In genomic region chr10:84405135-84405776, GRCm38 (mm10) we compare ENCODE assay signal across 21 mouse cellular contexts. TPM values are rescaled to one million over a fixed set of nuclear protein-coding genes. Genes with fewer than 3 reads are reported as not detected.
DNase-seq lines count a peak whose midpoint lies in the region; ATAC-seq lines count a peak whose summit lies in the region.
"Had no signal": no experiment of that assay in that cellular context is flagged by ENCODE, and none has a peak within 500 bp of the region (broad histone marks: within the 10 kb centered on the region; RNA-seq: fewer than 3 reads in every experiment).

No protein-coding gene starts in this region.

- H3K4me1 ChIP-seq in hindbrain, embryonic 15.5 days (replicated peaks) = peaks cover 41% of the 10 kb centered on the region
- peaks cover 19% of the 10 kb centered on the region for H3K4me1 ChIP-seq in hindbrain, embryonic 16.5 days (ENCODE audit: control insufficient read depth, insufficient read depth, low read depth, low read length)
- H3K4me1 ChIP-seq in midbrain, embryonic 10.5 days = peaks cover 55% of the 10 kb centered on the region
- peaks cover 26% of the 10 kb centered on the region for H3K4me1 ChIP-seq in midbrain, embryonic 11.5 days (ENCODE audit: control insufficient read depth, insufficient read depth, low read length)
- peaks cover 57% of the 10 kb centered on the region for H3K4me1 ChIP-seq in embryonic facial prominence, embryonic 10.5 days

- no peak for ATAC-seq in hindbrain, embryonic 15.5 days (ENCODE audit: low FRiP score, low read depth)
- ATAC-seq in hindbrain, embryonic 16.5 days = no peak
- ATAC-seq in midbrain, embryonic 11.5 days (ENCODE audit: low FRiP score) = no peak
- ATAC-seq: lung, postnatal 0 days had no signal

- no peak overlapping the region for H3K9ac ChIP-seq in hindbrain, embryonic 15.5 days
- no peak overlapping the region for H3K9ac ChIP-seq in hindbrain, embryonic 16.5 days (ENCODE audit: low read depth, low read length)
- no peak overlapping the region for H3K9ac ChIP-seq in midbrain, embryonic 11.5 days (ENCODE audit: low read length)
- H3K9ac ChIP-seq: heart, embryonic 12.5 days had no signal

- DNase-seq in cerebellum, adult 11-12 months = peak; percentile 12
- DNase-seq in cerebellum, postnatal 25 days = no peak
- no peak for DNase-seq in midbrain, embryonic 10.5 days (ENCODE audit: low spot score)
- no peak for DNase-seq in midbrain, embryonic 11.5 days (ENCODE audit: low spot score, missing footprints)
- DNase-seq in embryonic facial prominence, embryonic 10.5 days (ENCODE audit: low spot score) = peak; percentile 33
- no peak for DNase-seq in testis, postnatal 14 days (ENCODE audit: low spot score)
- DNase-seq: cerebellum, adult 9-11 months; gastrocnemius, postnatal 10 days; heart, adult 11 months; heart, postnatal 14 days; kidney, adult 8-10 months; left cerebral cortex, postnatal 4 days; liver; retina, postnatal 1 day; thymus, postnatal 14 days had no signal

- WGBS in hindbrain, embryonic 15.5 days = 61% methylated on average over 8 of the region's 8 CpGs
- WGBS in hindbrain, embryonic 16.5 days = 51% methylated on average over 8 of the region's 8 CpGs
- WGBS in midbrain, embryonic 10.5 days = 44% methylated on average over 8 of the region's 8 CpGs
- WGBS in midbrain, embryonic 11.5 days = 33% methylated on average over 8 of the region's 8 CpGs
- 59% methylated on average over 8 of the region's 8 CpGs for WGBS in embryonic facial prominence, embryonic 10.5 days

- H3K36me3 ChIP-seq in hindbrain, embryonic 15.5 days = no peaks in the 10 kb centered on the region
- H3K36me3 ChIP-seq in hindbrain, embryonic 16.5 days (ENCODE audit: control insufficient read depth, insufficient read depth, low read length) = no peaks in the 10 kb centered on the region
- H3K36me3 ChIP-seq in midbrain, embryonic 10.5 days = peaks cover 71% of the 10 kb centered on the region
- H3K36me3 ChIP-seq in midbrain, embryonic 11.5 days (ENCODE audit: control insufficient read depth, insufficient read depth, low read length) = no peaks in the 10 kb centered on the region
- H3K36me3 ChIP-seq in embryonic facial prominence, embryonic 10.5 days (replicated peaks) = peaks cover 64% of the 10 kb centered on the region
- H3K36me3 ChIP-seq: G1E had no signal

- no peaks in the 10 kb centered on the region for H3K9me3 ChIP-seq in hindbrain, embryonic 15.5 days
- no peaks in the 10 kb centered on the region for H3K9me3 ChIP-seq in hindbrain, embryonic 16.5 days (ENCODE audit: control insufficient read depth, low read length)
- H3K9me3 ChIP-seq in midbrain, embryonic 10.5 days (replicated peaks) = no peaks in the 10 kb centered on the region
- no peaks in the 10 kb centered on the region for H3K9me3 ChIP-seq in midbrain, embryonic 11.5 days (ENCODE audit: control insufficient read depth, low read length)
- H3K9me3 ChIP-seq in embryonic facial prominence, embryonic 10.5 days = no peaks in the 10 kb centered on the region
- H3K9me3 ChIP-seq: heart, embryonic 12.5 days had no signal

- no peak overlapping the region for H3K4me2 ChIP-seq in hindbrain, embryonic 15.5 days
- H3K4me2 ChIP-seq in hindbrain, embryonic 16.5 days (ENCODE audit: low read length) = no peak overlapping the region
- H3K4me2 ChIP-seq in midbrain, embryonic 11.5 days = no peak overlapping the region
- H3K4me2 ChIP-seq: heart, embryonic 12.5 days had no signal

- H3K27me3 ChIP-seq in hindbrain, embryonic 15.5 days = no peaks in the 10 kb centered on the region
- no peaks in the 10 kb centered on the region for H3K27me3 ChIP-seq in hindbrain, embryonic 16.5 days (replicated peaks; ENCODE audit: control insufficient read depth, insufficient read depth, low read length)
- H3K27me3 ChIP-seq in midbrain, embryonic 10.5 days (ENCODE audit: low read depth, poor library complexity, severe bottlenecking) = no peaks in the 10 kb centered on the region
- H3K27me3 ChIP-seq in midbrain, embryonic 11.5 days (ENCODE audit: control insufficient read depth, insufficient read depth, low read length) = no peaks in the 10 kb centered on the region
- H3K27me3 ChIP-seq in embryonic facial prominence, embryonic 10.5 days (replicated peaks; ENCODE audit: low read depth, poor library complexity, severe bottlenecking) = no peaks in the 10 kb centered on the region
- H3K27me3 ChIP-seq: heart, embryonic 12.5 days had no signal

- H3K27ac ChIP-seq in hindbrain, embryonic 15.5 days (replicated peaks) = 0 out of 2 replicates have a peak overlapping the region, but pooled peaks have one; percentile 11
- no peak overlapping the region for H3K27ac ChIP-seq in hindbrain, embryonic 16.5 days (ENCODE audit: low read depth, low read length)
- 0 out of 2 replicates have a peak overlapping the region, but pooled peaks have one; percentile 42 for H3K27ac ChIP-seq in midbrain, embryonic 10.5 days (replicated peaks)
- H3K27ac ChIP-seq in midbrain, embryonic 11.5 days (ENCODE audit: low read depth, low read length) = no peak overlapping the region
- no peak overlapping the region for H3K27ac ChIP-seq in embryonic facial prominence, embryonic 10.5 days (replicated peaks)

- no peak overlapping the region for H3K4me3 ChIP-seq in hindbrain, embryonic 15.5 days
- H3K4me3 ChIP-seq in hindbrain, embryonic 16.5 days (ENCODE audit: low read length) = no peak overlapping the region
- H3K4me3 ChIP-seq in midbrain, embryonic 10.5 days = no peak overlapping the region
- H3K4me3 ChIP-seq in midbrain, embryonic 11.5 days (ENCODE audit: low read depth, low read length) = no peak overlapping the region
- no peak overlapping the region for H3K4me3 ChIP-seq in embryonic facial prominence, embryonic 10.5 days
- H3K4me3 ChIP-seq: erythroblast, embryonic 14.5 days; heart, embryonic 12.5 days had no signal

RNA-seq across cellular contexts. Expression of gene Nuak1, which starts 35.1 kb away (rescaled TPM):
- 4.5 and 5.2 TPM in 2 replicates for polyA plus RNA-seq in hindbrain, embryonic 15.5 days (2015; fragmentation: Nextera tagmentation; extraction: Ambion mirVana)
- polyA plus RNA-seq in hindbrain, embryonic 16.5 days (2015; fragmentation: Nextera tagmentation; extraction: Ambion mirVana) = 4.7 and 5.4 TPM in 2 replicates
- 3.0 and 4.0 TPM in 2 replicates for polyA plus RNA-seq in midbrain, embryonic 10.5 days (2016; fragmentation: Nextera tagmentation; extraction: Ambion mirVana)
- 4.8 TPM in 2 replicates for polyA plus RNA-seq in midbrain, embryonic 11.5 days (2014; fragmentation: Nextera tagmentation; extraction: Ambion mirVana)
- polyA plus RNA-seq in embryonic facial prominence, embryonic 10.5 days (2016; fragmentation: Nextera tagmentation; extraction: Ambion mirVana) = 2.4 and 2.7 TPM in 2 replicates
- polyA plus RNA-seq: G1E had no signal

Comparison
In these comparisons a context has a peak if more than half of its experiments do, and no peak if none do; other contexts are left out.
1. DNase-seq: peak in cerebellum, adult 11-12 months (single experiment) and embryonic facial prominence, embryonic 10.5 days (single experiment); none in cerebellum, postnatal 25 days (0 of 2), midbrain, embryonic 10.5 days (single experiment), midbrain, embryonic 11.5 days (single experiment) and testis, postnatal 14 days (single experiment).
2. H3K27ac ChIP-seq: peak in hindbrain, embryonic 15.5 days (single experiment) and midbrain, embryonic 10.5 days (single experiment); none in hindbrain, embryonic 16.5 days (single experiment), midbrain, embryonic 11.5 days (single experiment) and embryonic facial prominence, embryonic 10.5 days (single experiment).